In genomic region chr12:24716721-24717301, GRCm38 (mm10) we compare ENCODE assay signal across 8 mouse cellular contexts. TPM values are rescaled to one million over a fixed set of nuclear protein-coding genes. Genes with fewer than 3 reads are reported as not detected.
DNase-seq lines count a peak whose midpoint lies in the region; ATAC-seq lines count a peak whose summit lies in the region.

No protein-coding gene starts in this region.

- ATAC-seq in granulocyte monocyte progenitor cell, adult 5-6 weeks (replicated peaks; ENCODE audit: poor library complexity, severe bottlenecking), result peak; percentile 89

- DNase-seq in adrenal gland, adult 18-20 months (ENCODE audit: low spot score in 2 of 2), result peak; percentile 41 to 44
- DNase-seq in adrenal gland, postnatal 4 days (ENCODE audit: low spot score in 2 of 2), result no peak
- DNase-seq in CD4-positive helper T cell, adult 2 months (ENCODE audit: low read depth, low spot score), result peak; percentile 51
- peak; percentile 29 to 59 for DNase-seq in cerebellum, adult 18-20 months
- peak; percentile 74 for DNase-seq in kidney, postnatal 10 days
- DNase-seq in lung, postnatal 10 days, result peak; percentile 62
- peak; percentile 60 to 68 for DNase-seq in right cerebral cortex, postnatal 10 days (ENCODE audit: low spot score in 2 of 2)

RNA-seq across cellular contexts. Expression of gene Rrm2, which starts 8.8 kb away (rescaled TPM):
- 1 to 10 TPM; 4.6 to 5.1 TPM for total RNA-seq in adrenal gland, adult 18-20 months (2021)
- 10 to 100 TPM; 75.1 to 95.2 TPM for total RNA-seq in adrenal gland, postnatal 4 days (2021)
- 132 and 162 TPM in 2 replicates for total RNA-seq in granulocyte monocyte progenitor cell, adult 5-6 weeks (2014; fragmentation: Nextera tagmentation)
- 130 and 144 TPM in 2 replicates for total RNA-seq in granulocyte monocyte progenitor cell, adult 5-6 weeks (2017)

RNA-seq across cellular contexts. Expression of gene Cys1, which starts 35.2 kb away (rescaled TPM):
- total RNA-seq in adrenal gland, adult 18-20 months (2021), result 1 to 10 TPM; 3.9 to 6.2 TPM
- total RNA-seq in adrenal gland, postnatal 4 days (2021), result 10 to 100 TPM in 1 of 2 experiments, 1 to 10 TPM in 1; 3.0 to 12.8 TPM
- not detected in 2 replicates for total RNA-seq in granulocyte monocyte progenitor cell, adult 5-6 weeks (2014; fragmentation: Nextera tagmentation)
- not detected in 2 replicates for total RNA-seq in granulocyte monocyte progenitor cell, adult 5-6 weeks (2017)

Comparison
In these comparisons a context has a peak if more than half of its experiments do, and no peak if none do; other contexts are left out.
1. DNase-seq: peak in adrenal gland, adult 18-20 months (2 of 2), CD4-positive helper T cell, adult 2 months (single experiment), cerebellum, adult 18-20 months (2 of 2), kidney, postnatal 10 days (single experiment), lung, postnatal 10 days (single experiment) and right cerebral cortex, postnatal 10 days (2 of 2); none in adrenal gland, postnatal 4 days (0 of 2).
2. RNA of gene Rrm2, which starts 8.8 kb away (total RNA-seq): 130 to 162 TPM in granulocyte monocyte progenitor cell, adult 5-6 weeks and 75.1 to 95.2 TPM in adrenal gland, postnatal 4 days; 4.6 to 5.1 TPM in adrenal gland, adult 18-20 months; every median in the first group is over 10 times any median in the second.